Mouse (Mus musculus) ES-E14 (cell line): ENCODE measurements at regions not wholly inside any gene's neighbourhood (a gene's known extent, or its start where the extent isn't known, plus 50 kb on each side); places are given as distances from the start of the nearest gene placed in this dataset.

Experiments used
- DNase-seq: peaks from one replicate; pipeline ENCODE4 v3.0.0-alpha.2; 2013; ENCODE audit warnings: low read depth, low spot score
- H3K27ac ChIP-seq: 2 replicates; pipeline ENCODE4 v1.5.1; 2012; ENCODE audit warnings: low read depth, mild to moderate bottlenecking, low read length, moderate library complexity, mixed read lengths; ENCODE audit not compliant: poor library complexity, insufficient read depth, severe bottlenecking
- H3K36me3 ChIP-seq: 2 replicates; pipeline ENCODE4 v1.6.1; 2012; ENCODE audit warnings: mild to moderate bottlenecking, low read length, moderate library complexity, mixed read lengths; ENCODE audit not compliant: control insufficient read depth, poor library complexity, insufficient read depth, severe bottlenecking
- H3K4me1 ChIP-seq, 2 experiments: fragments of 150-350 bp in 1 of 2; sonication (generic) in 1 of 2; 2 replicates each; pipeline ENCODE4 v1.6.1; 2012; ENCODE audit warnings: low read length in 2 of 2, mild to moderate bottlenecking in 1 of 2, mixed read lengths in 1 of 2; ENCODE audit not compliant: control insufficient read depth in 2 of 2, insufficient read depth in 2 of 2, poor library complexity in 1 of 2
- H3K4me3 ChIP-seq, 2 experiments: fragments of 150-350 bp in 1 of 2; sonication (generic) in 1 of 2; 2 replicates each; pipeline ENCODE4 v1.5.1; 2012; ENCODE audit warnings: low read length in 2 of 2, low read depth in 1 of 2, mild to moderate bottlenecking in 1 of 2, mixed read lengths in 1 of 2; ENCODE audit not compliant: insufficient read depth in 1 of 2, poor library complexity in 1 of 2, severe bottlenecking in 1 of 2
- H3K9ac ChIP-seq: 2 replicates; pipeline ENCODE4 v1.6.1; 2012; ENCODE audit warnings: low read depth, mild to moderate bottlenecking, low read length, mixed read lengths; ENCODE audit not compliant: poor library complexity, insufficient read depth, severe bottlenecking
- H3K9me3 ChIP-seq: fragments of 150-350 bp; sonication (generic); 2 replicates; pipeline ENCODE4 v1.6.1; 2012; ENCODE audit warnings: low read depth, mild to moderate bottlenecking, low read length; ENCODE audit not compliant: control insufficient read depth, insufficient read depth
- CHD2 ChIP-seq: IDR thresholded peaks from 2 replicates; pipeline ENCODE4 v1.6.1; 2014; ENCODE audit warnings: mild to moderate bottlenecking, low read depth, low read length, inconsistent platforms
- HCFC1 ChIP-seq: IDR thresholded peaks from 2 replicates; pipeline ENCODE4 v1.6.1; 2012; ENCODE audit warnings: low read length, inconsistent platforms, borderline replicate concordance; ENCODE audit not compliant: insufficient read depth
- MAFK ChIP-seq: IDR thresholded peaks from 2 replicates; pipeline ENCODE4 v1.6.1; 2014; ENCODE audit warnings: mild to moderate bottlenecking, low read depth, low read length, inconsistent platforms; ENCODE audit not compliant: insufficient read depth
- ZC3H11A ChIP-seq: IDR thresholded peaks from 2 replicates; pipeline ENCODE4 v1.6.1; 2012; ENCODE audit warnings: low read depth, mild to moderate bottlenecking, inconsistent platforms, low read length, borderline replicate concordance
- ZNF384 ChIP-seq: IDR thresholded peaks from 2 replicates; pipeline ENCODE4 v1.6.1; 2012; ENCODE audit warnings: low read depth, low read length, inconsistent platforms
- in situ Hi-C, 2 experiments: fragments of 600-800 bp; cut with MboI; formaldehyde crosslinking; loops; one replicate each; pipeline ENCODE4 v1.15.1; 2025; ENCODE audit warnings: low sequenced_read_pairs in 2 of 2, inconsistent platforms in 1 of 2; ENCODE audit not compliant: unreplicated experiment in 2 of 2

- in situ Hi-C loops, result no loop called here
- no peaks in the 10 kb centered on the region for H3K9me3 ChIP-seq
- no peak for TF ChIP-seq ZNF384
- TF ChIP-seq CHD2, result no peak
- no peak for TF ChIP-seq HCFC1
- no peak for TF ChIP-seq ZC3H11A
- TF ChIP-seq MAFK, result no peak
- no peak overlapping the region for H3K9ac ChIP-seq
- no peak for DNase-seq
- no peaks in the 10 kb centered on the region for H3K36me3 ChIP-seq
- H3K4me1 ChIP-seq, result no peaks in the 10 kb centered on the region
- H3K27ac ChIP-seq, result no peak overlapping the region
- H3K4me3 ChIP-seq, result no peak overlapping the region
These were observed 71.6 kb upstream of the Pgrmc2 start for GRCm38 (mm10) chr3:41154402-41154801.

- Histone ChIP-seq H3K4me1 (no peaks in the 10 kb centered on the region), H3K4me3 (no peak overlapping the region), H3K36me3 (no peaks in the 10 kb centered on the region), H3K27ac (no peak overlapping the region), H3K9me3 (no peaks in the 10 kb centered on the region), H3K9ac (no peak overlapping the region)
- TF ChIP-seq ZNF384, result no peak
- TF ChIP-seq HCFC1, result no peak
- no peak for TF ChIP-seq MAFK
- TF ChIP-seq CHD2, result no peak
- TF ChIP-seq ZC3H11A, result no peak
- in situ Hi-C loops, result no loop called here
- no peak for DNase-seq
These were observed 69.1 kb upstream of the Pgrmc2 start for GRCm38 (mm10) chr3:41151989-41152388.

- H3K9me3 ChIP-seq, result no peaks in the 10 kb centered on the region
- H3K27ac ChIP-seq, result no peak overlapping the region
- in situ Hi-C loops, result no loop called here
- DNase-seq, result peak; percentile 53
- TF ChIP-seq ZNF384 (no peak), MAFK (no peak), ZC3H11A (no peak), HCFC1 (no peak), CHD2 (no peak)
- H3K4me3 ChIP-seq, result no peak overlapping the region
- H3K36me3 ChIP-seq, result no peaks in the 10 kb centered on the region
- H3K4me1 ChIP-seq, result peaks cover 2 to 6% of the 10 kb centered on the region in 2 experiments; a peak in 3 of 4 replicates
- H3K9ac ChIP-seq, result no peak overlapping the region
These were observed 57.5 kb upstream of the Pgrmc2 start for GRCm38 (mm10) chr3:41140391-41140790.

GRCm38 (mm10) chr3:41137931-41138330 is 55.1 kb upstream of the Pgrmc2 start:
- no peaks in the 10 kb centered on the region for H3K36me3 ChIP-seq
- no peak for TF ChIP-seq ZC3H11A
- TF ChIP-seq MAFK, result no peak
- no peak for TF ChIP-seq ZNF384
- no peak for TF ChIP-seq CHD2
- no peak for TF ChIP-seq HCFC1
- DNase-seq, result no peak
- H3K9ac ChIP-seq, result no peak overlapping the region
- no peak overlapping the region for H3K4me3 ChIP-seq
- H3K4me1 ChIP-seq, result peaks cover 2 to 6% of the 10 kb centered on the region in 2 experiments; a peak in 3 of 4 replicates
- in situ Hi-C loops, result no loop called here
- H3K27ac ChIP-seq, result no peak overlapping the region
- no peaks in the 10 kb centered on the region for H3K9me3 ChIP-seq

GRCm38 (mm10) chr3:41132889-41133288 is 50.0 kb upstream of the Pgrmc2 start:
- Histone ChIP-seq H3K27ac (no peak overlapping the region), H3K36me3 (no peaks in the 10 kb centered on the region), H3K9ac (no peak overlapping the region), H3K9me3 (no peaks in the 10 kb centered on the region), H3K4me1 (no peaks in the 10 kb centered on the region), H3K4me3 (no peak overlapping the region)
- TF ChIP-seq CHD2, result no peak
- no peak for TF ChIP-seq MAFK
- TF ChIP-seq ZNF384, result no peak
- no peak for TF ChIP-seq HCFC1
- no peak for TF ChIP-seq ZC3H11A
- no peak for DNase-seq
- in situ Hi-C loops, result no loop called here
